Mouse (Mus musculus): Measurements from ENCODE around the gene Cuedc1. TPM values are rescaled to one million over a fixed set of nuclear protein-coding genes. Genes with fewer than 3 reads are reported as not detected.

The Cuedc1 gene
- total RNA-seq (2023): 5.0 to 9.4 TPM (median 6.8 TPM) in 4 replicates

GRCm38 (mm10) chr11:88098021-88098729 is at the start of gene Cuedc1:
Cuedc1 (plus strand) TSS chr11:88098058.

GRCm38 (mm10) chr11:88067586-88068410 is 30.1 kb upstream of the Cuedc1 start, which contains the start of gene Vezf1:
Vezf1 (plus strand) TSS chr11:88068279.

GRCm38 (mm10) chr11:88203712-88204532 is 106.1 kb downstream of the Cuedc1 start, which contains the start of gene Mrps23:
Mrps23 (plus strand) TSS chr11:88204388.

Other genes starting within 250 kb of the Cuedc1 start
- gene Mks1, start 244.8 kb upstream of the Cuedc1 start, total RNA-seq (2023): 15.6 to 18.2 TPM (median 16.7 TPM) in 4 replicates
- gene Epx, start 222.5 kb upstream of the Cuedc1 start, total RNA-seq (2023): not detected in 4 replicates
- not detected in 4 replicates for gene Olfr462, start 205.8 kb upstream of the Cuedc1 start, total RNA-seq (2023)
- gene Olfr463, start 200.7 kb upstream of the Cuedc1 start, total RNA-seq (2023): not detected in 4 replicates
- gene Olfr464, start 177.1 kb upstream of the Cuedc1 start, total RNA-seq (2023): not detected in 4 replicates
- 11.3 to 13.6 TPM (median 12.1 TPM) in 4 replicates for gene Dynll2, start 110.5 kb upstream of the Cuedc1 start, total RNA-seq (2023)
- gene Srsf1, start 50.7 kb upstream of the Cuedc1 start, total RNA-seq (2023): 318 to 366 TPM (median 354 TPM) in 4 replicates
- 70.3 to 73.4 TPM (median 71.7 TPM) in 4 replicates for gene Vezf1, start 29.8 kb upstream of the Cuedc1 start, total RNA-seq (2023)
- 60.2 to 71.4 TPM (median 69.8 TPM) in 4 replicates for gene Mrps23, start 106.3 kb downstream of the Cuedc1 start, total RNA-seq (2023)
- gene Ccdc182, start 196.0 kb downstream of the Cuedc1 start, total RNA-seq (2023): not detected in 4 replicates